Mouse (Mus musculus) midbrain, embryonic 16.5 days (tissue): ENCODE results near the gene Qrich1. TPM values are rescaled to one million over a fixed set of nuclear protein-coding genes. Genes with fewer than 3 reads are reported as not detected.

ENCODE experiments used
- ATAC-seq: fragments of 200-750 bp; cut with Nextera tagmentation; 2 replicates; pipeline ENCODE4 v1.8.0; 2017; ENCODE audit warnings: moderate TSS enrichment
- H3K27ac ChIP-seq: fragments of 300-500 bp; sonication (generic); 2 replicates; pipeline ENCODE4 v1.5.1; 2014; ENCODE audit warnings: mild to moderate bottlenecking, low read length, mixed read lengths
- H3K27me3 ChIP-seq: fragments of 300-500 bp; sonication (generic); 2 replicates; pipeline ENCODE4 v1.6.1; 2014; ENCODE audit warnings: low read depth, low read length, mixed read lengths; ENCODE audit not compliant: control insufficient read depth, insufficient read depth
- H3K36me3 ChIP-seq: fragments of 300-500 bp; sonication (generic); 2 replicates; pipeline ENCODE4 v1.6.1; 2014; ENCODE audit warnings: mild to moderate bottlenecking, low read length, moderate library complexity, mixed read lengths; ENCODE audit not compliant: control insufficient read depth, insufficient read depth
- H3K4me1 ChIP-seq: fragments of 300-500 bp; sonication (generic); 2 replicates; pipeline ENCODE4 v1.6.1; 2014; ENCODE audit warnings: mild to moderate bottlenecking, low read length, mixed read lengths; ENCODE audit not compliant: control insufficient read depth, insufficient read depth
- H3K4me2 ChIP-seq: fragments of 300-500 bp; sonication (generic); 2 replicates; pipeline ENCODE4 v1.6.1; 2014; ENCODE audit warnings: mild to moderate bottlenecking, low read length, mixed read lengths
- H3K4me3 ChIP-seq: fragments of 300-500 bp; sonication (generic); 2 replicates; pipeline ENCODE4 v1.5.1; 2014; ENCODE audit warnings: low read depth, mild to moderate bottlenecking, low read length, moderate library complexity, mixed read lengths
- H3K9ac ChIP-seq: fragments of 300-500 bp; sonication (generic); 2 replicates; pipeline ENCODE4 v1.6.1; 2014; ENCODE audit warnings: low read depth, low read length, mixed read lengths
- H3K9me3 ChIP-seq: fragments of 300-500 bp; sonication (generic); replicated peaks from 2 replicates; pipeline ENCODE4 v1.6.1; 2014; ENCODE audit warnings: mild to moderate bottlenecking, low read length, mixed read lengths; ENCODE audit not compliant: control insufficient read depth, poor library complexity, severe bottlenecking
- WGBS: fragments of 180-500 bp; shearing (Covaris S2); extraction: QIAGEN DNeasy Blood & Tissue Kit; methylation state at CpG from one replicate; pipeline ENCODE4 v1.1.7; 2014; 5-methylcytosine and 5-hydroxymethylcytosine counted together
- polyA plus RNA-seq: library from polyadenylated mRNA; unstranded; fragments of >200 nt; fragmentation: Nextera tagmentation; extraction: Ambion mirVana; gene quantifications from 2 replicates; pipeline ENCODE4 v1.2.1, GENCODE M21; 2015

Qrich1 gene
- polyA plus RNA-seq, 1 experiment from 2014 or later = 119 TPM

- under 1% methylated on average over 71 of the region's 73 CpGs for WGBS
- Histone ChIP-seq H3K9ac (peak within 1 kb of the TSS; percentile 91), H3K4me1 (peaks cover 32% of the 10 kb centered on the region), H3K9me3 (no peaks in the 10 kb centered on the region), H3K27me3 (no peaks in the 10 kb centered on the region), H3K4me3 (peak within 1 kb of the TSS; percentile 79), H3K4me2 (peak within 1 kb of the TSS; percentile 98), H3K36me3 (peaks cover 22% of the 10 kb centered on the region), H3K27ac (peak within 1 kb of the TSS; percentile 99)
- peak; percentile 86 for ATAC-seq
Measured at GRCm38 (mm10) chr9:108566815-108567776, 50.5 kb downstream of the Qrich1 start, which contains the start of gene Ndufaf3. Ndufaf3 (minus strand) TSS chr9:108567434.

DNA sequence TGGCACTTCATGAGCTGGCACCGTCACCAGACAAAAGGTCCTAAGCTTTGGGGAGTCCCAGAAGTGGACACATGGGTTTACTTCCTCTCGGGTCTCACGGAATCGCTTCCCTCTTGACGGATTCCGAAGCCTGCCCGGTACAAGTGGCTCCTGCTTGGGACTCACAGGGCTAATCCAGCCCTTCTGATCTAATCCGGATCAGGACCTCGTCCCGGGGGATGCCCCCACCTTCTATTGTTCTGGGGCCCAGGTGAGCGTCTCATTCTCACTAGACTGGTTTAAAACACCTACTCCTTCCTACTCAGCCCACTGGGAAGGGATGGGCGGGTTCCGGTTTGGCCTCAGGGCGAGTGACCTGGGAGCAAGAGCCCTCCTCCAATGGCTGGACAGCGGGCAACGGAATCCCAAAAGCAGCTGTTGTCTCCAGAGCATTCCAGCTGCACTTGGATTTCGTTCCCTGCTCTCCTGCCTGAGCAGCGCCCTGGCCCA, 51.4 kb downstream of the Qrich1 start:
- no peaks in the 10 kb centered on the region for H3K27me3 ChIP-seq
- WGBS = 7% methylated on average over 18 of the region's 18 CpGs
- H3K9ac ChIP-seq = peak overlapping the region; percentile 91
- peaks cover 31% of the 10 kb centered on the region for H3K36me3 ChIP-seq
- peaks cover 29% of the 10 kb centered on the region for H3K4me1 ChIP-seq
- ATAC-seq = no peak
- peak overlapping the region; percentile 79 for H3K4me3 ChIP-seq
- peak overlapping the region; percentile 98 for H3K4me2 ChIP-seq
- peak overlapping the region; percentile 99 for H3K27ac ChIP-seq
- H3K9me3 ChIP-seq = no peaks in the 10 kb centered on the region

GRCm38 (mm10) chr9:108568511-108568921, 51.9 kb downstream of the Qrich1 start:
- Histone ChIP-seq H3K27me3 (no peaks in the 10 kb centered on the region), H3K4me2 (peak overlapping the region; percentile 98), H3K27ac (no peak overlapping the region), H3K9ac (no peak overlapping the region), H3K4me1 (peaks cover 30% of the 10 kb centered on the region), H3K36me3 (peaks cover 36% of the 10 kb centered on the region), H3K9me3 (no peaks in the 10 kb centered on the region), H3K4me3 (peak overlapping the region; percentile 79; the same call in 1 of the 2 replicates)
- no peak for ATAC-seq
- WGBS = 78% methylated on average over 17 of the region's 17 CpGs

GRCm38 (mm10) chr9:108569381-108570206, 53.0 kb downstream of the Qrich1 start, which contains the start of gene Dalrd3:
Dalrd3 (plus strand) TSS chr9:108569886.
- Histone ChIP-seq H3K4me2 (peak within 1 kb of the TSS; percentile 94), H3K9me3 (no peaks in the 10 kb centered on the region), H3K4me3 (peak within 1 kb of the TSS; percentile 61), H3K4me1 (peaks cover 40% of the 10 kb centered on the region), H3K27ac (peak within 1 kb of the TSS; percentile 74), H3K27me3 (no peaks in the 10 kb centered on the region), H3K9ac (peak within 1 kb of the TSS; percentile 67), H3K36me3 (peaks cover 29% of the 10 kb centered on the region)
- peak; percentile 70 for ATAC-seq
- 6% methylated on average over 42 of the region's 42 CpGs for WGBS

GRCm38 (mm10) chr9:108570207-108570896, 53.7 kb downstream of the Qrich1 start:
- Histone ChIP-seq H3K27me3 (no peaks in the 10 kb centered on the region), H3K27ac (peak overlapping the region; percentile 74), H3K4me1 (peaks cover 48% of the 10 kb centered on the region), H3K4me2 (peak overlapping the region; percentile 94), H3K4me3 (peak overlapping the region; percentile 61), H3K9me3 (no peaks in the 10 kb centered on the region), H3K36me3 (peaks cover 36% of the 10 kb centered on the region), H3K9ac (peak overlapping the region; percentile 67)
- peak; percentile 6; the same call in 1 of the 2 replicates for ATAC-seq
- WGBS = 1% methylated on average over 40 of the region's 40 CpGs

- 95% methylated on average over 16 of the region's 16 CpGs for WGBS
- Histone ChIP-seq H3K9ac (no peak overlapping the region), H3K27ac (no peak overlapping the region), H3K36me3 (peaks cover 39% of the 10 kb centered on the region), H3K4me1 (peaks cover 50% of the 10 kb centered on the region), H3K9me3 (no peaks in the 10 kb centered on the region), H3K4me3 (no peak overlapping the region), H3K27me3 (no peaks in the 10 kb centered on the region), H3K4me2 (no peak overlapping the region)
- ATAC-seq = no peak
Measured at GRCm38 (mm10) chr9:108571401-108571973, 54.9 kb downstream of the Qrich1 start.

DNA sequence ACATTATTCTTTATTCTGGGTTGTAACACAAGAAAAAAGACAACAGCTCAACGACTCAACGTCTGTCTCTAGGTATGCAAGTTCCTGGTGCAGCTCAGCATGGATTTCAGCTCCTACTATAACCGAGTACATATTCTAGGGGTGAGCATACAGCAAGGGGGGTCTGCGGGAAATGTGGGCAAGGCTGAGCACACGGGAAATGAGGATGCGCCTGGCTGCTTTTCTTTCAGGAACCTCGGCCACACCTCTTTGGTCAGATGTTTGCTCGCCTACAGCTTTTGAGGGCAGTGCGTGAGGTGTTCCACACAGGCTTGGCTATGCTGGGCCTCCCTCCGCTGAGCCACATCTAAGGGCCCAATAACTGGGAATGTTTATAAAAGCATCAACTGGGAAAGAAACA, 55.7 kb downstream of the Qrich1 start:
- Histone ChIP-seq H3K9ac (no peak overlapping the region), H3K9me3 (no peaks in the 10 kb centered on the region), H3K4me1 (peaks cover 58% of the 10 kb centered on the region), H3K4me2 (no peak overlapping the region), H3K27ac (no peak overlapping the region), H3K27me3 (no peaks in the 10 kb centered on the region), H3K4me3 (no peak overlapping the region), H3K36me3 (peaks cover 39% of the 10 kb centered on the region)
- ATAC-seq = no peak
- 86% methylated on average over 10 of the region's 10 CpGs for WGBS
